Mouse (Mus musculus): ENCODE measurements at regions not wholly inside any gene's neighbourhood (a gene's known extent, or its start where the extent isn't known, plus 50 kb on each side); places are given as distances from the start of the nearest gene placed in this dataset.

DNA sequence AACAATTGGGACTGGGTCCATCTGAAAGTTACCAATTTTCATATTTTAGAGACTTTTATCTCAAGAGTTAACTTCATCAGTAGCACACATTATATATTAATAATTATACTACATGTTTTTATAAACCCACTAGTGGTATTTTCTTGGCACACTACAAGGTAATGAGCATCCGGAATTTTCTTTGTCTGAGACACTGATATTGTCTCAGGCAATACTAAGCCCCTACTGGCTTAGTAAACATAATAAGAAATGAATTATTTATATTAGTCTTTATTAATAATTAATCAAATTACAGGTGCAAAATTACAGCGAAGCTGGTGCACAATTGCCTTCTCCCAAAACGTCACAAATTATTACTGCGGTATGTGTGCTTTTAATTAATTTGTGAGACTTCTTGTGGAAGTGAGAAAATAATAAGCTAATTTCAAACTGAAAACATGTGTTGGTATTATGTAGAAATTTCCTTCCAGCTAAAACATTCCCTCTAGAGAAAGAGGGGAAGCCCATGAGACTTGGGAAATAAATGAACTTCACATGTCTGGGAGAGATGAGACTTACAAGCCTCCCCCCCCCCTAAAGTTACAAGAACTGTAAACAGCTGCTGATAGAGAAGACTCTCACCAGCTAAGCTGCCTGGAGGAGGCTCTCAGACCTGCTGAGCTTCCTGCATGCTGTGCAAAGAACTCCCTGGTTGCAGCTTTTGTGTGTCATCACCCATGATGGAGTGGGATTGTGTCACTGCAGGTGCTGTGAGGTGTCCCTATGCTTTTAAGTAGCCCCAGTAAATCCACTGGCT lies 583.9 kb downstream of the Ipo11 start:
- no peaks in the 10 kb centered on the region for H3K27me3 ChIP-seq (ENCODE audit: control insufficient read depth, insufficient read depth, low read length)
- ATAC-seq (ENCODE audit: insufficient read depth) (no peak), DNase-seq (ENCODE audit: low read depth in 3 of 3, low spot score in 3 of 3) (no peak)
- H3K4me2 ChIP-seq (ENCODE audit: low read depth) = no peak overlapping the region
- no peak overlapping the region for H3K27ac ChIP-seq
- no peak overlapping the region for H3K4me3 ChIP-seq (ENCODE audit: insufficient read depth in 1 of 2, low read depth in 2 of 2, low read length in 2 of 2)
- no peak overlapping the region for H3K9ac ChIP-seq (replicated peaks)
- TF ChIP-seq CTCF (IDR thresholded peaks at IDR 0.05; ENCODE audit: low read depth) (no peak), EP300 (IDR thresholded peaks at IDR 0.05; ENCODE audit: low read depth) (no peak)
- H3K36me3 ChIP-seq (replicated peaks; ENCODE audit: control insufficient read depth, insufficient read depth, low read depth) = no peaks in the 10 kb centered on the region
- H3K4me1 ChIP-seq (replicated peaks; ENCODE audit: control insufficient read depth in 2 of 2, insufficient read depth in 2 of 2, low read length in 1 of 2) = no peaks in the 10 kb centered on the region
- H3K9me3 ChIP-seq (ENCODE audit: control insufficient read depth, low read length) = no peaks in the 10 kb centered on the region
- 68% methylated on average over 4 of the region's 4 CpGs for WGBS (ENCODE audit: insufficient replicate concordance)

DNA sequence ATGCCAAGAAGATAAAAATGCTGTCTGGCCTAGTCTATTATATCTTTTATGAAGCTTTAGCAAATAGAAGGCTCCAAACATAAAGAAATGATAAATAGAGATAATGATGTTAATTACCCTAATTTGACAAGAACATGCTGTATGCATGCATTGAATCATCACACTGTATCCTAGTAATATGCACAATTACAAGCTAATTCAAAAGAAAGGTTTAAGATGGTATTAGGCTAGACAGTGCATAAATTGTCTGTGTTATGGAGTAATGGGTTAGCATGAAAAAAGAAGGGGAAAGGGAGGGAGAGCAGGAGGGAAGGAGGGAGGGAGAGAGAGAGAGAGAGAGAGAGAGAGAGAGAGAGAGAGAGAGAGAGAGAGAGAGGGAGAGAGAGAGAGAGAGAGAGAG lies 604.7 kb downstream of the Ipo11 start:
- H3K36me3 ChIP-seq (replicated peaks; ENCODE audit: control insufficient read depth, insufficient read depth, low read depth) = no peaks in the 10 kb centered on the region
- TF ChIP-seq CTCF (IDR thresholded peaks at IDR 0.05; ENCODE audit: low read depth) = no peak
- TF ChIP-seq EP300 (IDR thresholded peaks at IDR 0.05; ENCODE audit: low read depth) = no peak
- no peak for ATAC-seq (ENCODE audit: insufficient read depth)
- no peak overlapping the region for H3K4me2 ChIP-seq (ENCODE audit: low read depth)
- no peak overlapping the region for H3K4me3 ChIP-seq (ENCODE audit: insufficient read depth in 1 of 2, low read depth in 2 of 2, low read length in 2 of 2)
- no peak for DNase-seq (ENCODE audit: low read depth in 3 of 3, low spot score in 3 of 3)
- no peaks in the 10 kb centered on the region for H3K27me3 ChIP-seq (ENCODE audit: control insufficient read depth, insufficient read depth, low read length)
- no peaks in the 10 kb centered on the region for H3K4me1 ChIP-seq (replicated peaks; ENCODE audit: control insufficient read depth in 2 of 2, insufficient read depth in 2 of 2, low read length in 1 of 2)
- no peak overlapping the region for H3K27ac ChIP-seq
- H3K9me3 ChIP-seq (ENCODE audit: control insufficient read depth, low read length) = no peaks in the 10 kb centered on the region
- H3K9ac ChIP-seq (replicated peaks) = no peak overlapping the region

DNA sequence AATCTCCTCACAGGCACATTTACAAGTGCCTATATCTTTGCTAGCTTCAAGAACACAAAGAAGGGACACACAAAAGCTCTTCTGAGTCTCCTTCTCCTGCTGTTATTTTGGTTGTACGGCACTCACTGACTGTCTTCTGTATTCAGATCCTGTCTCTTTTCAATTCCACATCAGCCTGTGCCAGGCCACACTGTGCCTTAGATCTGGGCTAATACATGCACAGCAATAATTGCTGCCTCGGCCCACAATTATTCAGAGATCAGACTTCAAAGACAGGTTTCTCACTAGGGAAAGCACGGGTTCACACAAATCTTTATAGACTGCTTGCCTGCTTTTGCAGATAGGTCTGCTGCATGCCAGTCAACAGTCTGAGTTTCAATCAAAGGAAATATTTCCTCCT lies 617.8 kb downstream of the Ipo11 start:
- Histone ChIP-seq H3K27ac (no peak overlapping the region), H3K9me3 (ENCODE audit: control insufficient read depth, low read length) (no peaks in the 10 kb centered on the region), H3K4me1 (replicated peaks; ENCODE audit: control insufficient read depth in 2 of 2, insufficient read depth in 2 of 2, low read length in 1 of 2) (no peaks in the 10 kb centered on the region), H3K9ac (replicated peaks) (no peak overlapping the region), H3K4me2 (ENCODE audit: low read depth) (no peak overlapping the region), H3K4me3 (ENCODE audit: insufficient read depth in 1 of 2, low read depth in 2 of 2, low read length in 2 of 2) (no peak overlapping the region), H3K27me3 (ENCODE audit: control insufficient read depth, insufficient read depth, low read length) (no peaks in the 10 kb centered on the region), H3K36me3 (replicated peaks; ENCODE audit: control insufficient read depth, insufficient read depth, low read depth) (no peaks in the 10 kb centered on the region)
- TF ChIP-seq CTCF (IDR thresholded peaks at IDR 0.05; ENCODE audit: low read depth) (no peak), EP300 (IDR thresholded peaks at IDR 0.05; ENCODE audit: low read depth) (no peak)
- WGBS (ENCODE audit: insufficient replicate concordance) = 65% methylated on average over 3 of the region's 3 CpGs
- ATAC-seq (ENCODE audit: insufficient read depth) (no peak), DNase-seq (ENCODE audit: low read depth in 3 of 3, low spot score in 3 of 3) (no peak)

DNA sequence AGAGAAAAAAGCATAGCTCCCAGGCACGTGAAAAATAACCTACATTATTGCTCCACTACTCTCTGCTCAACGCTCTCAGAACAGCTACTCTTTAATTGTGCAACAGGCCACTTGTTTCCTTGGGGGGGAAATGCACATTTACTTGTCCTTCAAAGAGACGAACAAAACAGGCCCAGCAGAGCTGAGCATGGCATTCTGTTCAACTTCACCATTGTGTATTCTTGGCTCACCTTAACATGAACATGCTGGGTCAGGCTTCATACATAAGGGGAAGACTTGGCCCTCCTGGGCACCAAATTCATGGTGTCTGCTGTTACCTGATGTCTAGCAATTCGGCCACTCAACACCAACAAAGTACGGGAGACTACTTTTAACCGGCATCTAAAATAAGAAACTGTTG lies 618.3 kb downstream of the Ipo11 start:
- ATAC-seq (ENCODE audit: insufficient read depth) (no peak), DNase-seq (ENCODE audit: low read depth in 3 of 3, low spot score in 3 of 3) (no peak)
- WGBS (ENCODE audit: insufficient replicate concordance) = 63% methylated on average over 6 of the region's 6 CpGs
- Histone ChIP-seq H3K27ac (no peak overlapping the region), H3K9ac (replicated peaks) (no peak overlapping the region), H3K9me3 (ENCODE audit: control insufficient read depth, low read length) (no peaks in the 10 kb centered on the region), H3K4me3 (ENCODE audit: insufficient read depth in 1 of 2, low read depth in 2 of 2, low read length in 2 of 2) (no peak overlapping the region), H3K36me3 (replicated peaks; ENCODE audit: control insufficient read depth, insufficient read depth, low read depth) (no peaks in the 10 kb centered on the region), H3K27me3 (ENCODE audit: control insufficient read depth, insufficient read depth, low read length) (no peaks in the 10 kb centered on the region), H3K4me2 (ENCODE audit: low read depth) (no peak overlapping the region), H3K4me1 (replicated peaks; ENCODE audit: control insufficient read depth in 2 of 2, insufficient read depth in 2 of 2, low read length in 1 of 2) (no peaks in the 10 kb centered on the region)
- no peak for TF ChIP-seq EP300 (IDR thresholded peaks at IDR 0.05; ENCODE audit: low read depth)
- TF ChIP-seq CTCF (IDR thresholded peaks at IDR 0.05; ENCODE audit: low read depth) = no peak

DNA sequence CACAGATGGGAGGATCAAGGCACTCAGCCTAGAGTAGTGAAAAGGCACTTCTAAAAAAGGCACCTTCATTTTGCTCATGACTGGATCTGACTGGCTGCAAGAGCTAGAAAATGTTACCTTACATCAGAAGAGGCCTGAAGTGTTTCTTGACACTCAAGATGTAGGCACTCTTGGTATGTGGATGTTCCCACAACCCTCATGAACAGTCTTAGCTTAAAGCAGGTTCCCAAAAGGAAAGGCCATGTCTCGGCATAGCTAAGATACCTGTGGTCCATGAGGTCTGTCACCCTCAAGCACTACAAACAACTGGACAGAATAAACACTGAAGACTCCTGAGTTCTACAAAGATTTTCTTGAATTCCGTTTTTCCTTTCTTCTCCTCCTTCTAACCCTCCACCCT lies 619.5 kb downstream of the Ipo11 start:
- TF ChIP-seq EP300 (IDR thresholded peaks at IDR 0.05; ENCODE audit: low read depth) = no peak
- no peak for TF ChIP-seq CTCF (IDR thresholded peaks at IDR 0.05; ENCODE audit: low read depth)
- DNase-seq (ENCODE audit: low read depth in 3 of 3, low spot score in 3 of 3) = no peak
- WGBS (ENCODE audit: insufficient replicate concordance) = 58% methylated on average over 2 of the region's 2 CpGs
- no peak overlapping the region for H3K27ac ChIP-seq
- no peaks in the 10 kb centered on the region for H3K36me3 ChIP-seq (replicated peaks; ENCODE audit: control insufficient read depth, insufficient read depth, low read depth)
- H3K4me2 ChIP-seq (ENCODE audit: low read depth) = no peak overlapping the region
- H3K9ac ChIP-seq (replicated peaks) = no peak overlapping the region
- no peak overlapping the region for H3K4me3 ChIP-seq (ENCODE audit: insufficient read depth in 1 of 2, low read depth in 2 of 2, low read length in 2 of 2)
- no peaks in the 10 kb centered on the region for H3K4me1 ChIP-seq (replicated peaks; ENCODE audit: control insufficient read depth in 2 of 2, insufficient read depth in 2 of 2, low read length in 1 of 2)
- H3K27me3 ChIP-seq (ENCODE audit: control insufficient read depth, insufficient read depth, low read length) = no peaks in the 10 kb centered on the region
- H3K9me3 ChIP-seq (ENCODE audit: control insufficient read depth, low read length) = no peaks in the 10 kb centered on the region
- ATAC-seq (ENCODE audit: insufficient read depth) = no peak

All from liver, embryonic 14.5 days (tissue).